Mouse (Mus musculus) stomach, postnatal 0 days (tissue): Measurements from ENCODE around the gene Mgarp. TPM values are rescaled to one million over a fixed set of nuclear protein-coding genes. Genes with fewer than 3 reads are reported as not detected.
A peak's percentile ranks its signal among the peaks of the same experiment; 100 is the strongest.

Experiments
- ATAC-seq: fragments of 200-750 bp; cut with Nextera tagmentation; 2 replicates; pipeline ENCODE4 v1.8.0; 2017; ENCODE audit not compliant: low FRiP score, low TSS enrichment
- DNase-seq: peaks from one replicate; pipeline ENCODE4 v3.0.0-alpha.2; 2016; ENCODE audit warnings: low spot score
- H3K27ac ChIP-seq: fragments of 300-500 bp; sonication (generic); replicated peaks from 2 replicates; pipeline ENCODE4 v1.5.1; 2014; ENCODE audit warnings: mild to moderate bottlenecking, control low read depth
- H3K27me3 ChIP-seq: fragments of 300-500 bp; sonication (generic); 2 replicates; pipeline ENCODE4 v1.6.1; 2014; ENCODE audit warnings: low read length; ENCODE audit not compliant: control insufficient read depth, insufficient read depth
- H3K36me3 ChIP-seq: fragments of 300-500 bp; sonication (generic); 2 replicates; pipeline ENCODE4 v1.6.1; 2014; ENCODE audit warnings: low read length, mixed read lengths; ENCODE audit not compliant: control insufficient read depth, insufficient read depth
- H3K4me1 ChIP-seq: fragments of 300-500 bp; sonication (generic); replicated peaks from 2 replicates; pipeline ENCODE4 v1.6.1; 2014; ENCODE audit warnings: antibody characterized with exemption; ENCODE audit not compliant: control insufficient read depth, insufficient read depth
- H3K4me2 ChIP-seq: fragments of 300-500 bp; sonication (generic); replicated peaks from 2 replicates; pipeline ENCODE4 v1.6.1; 2014; ENCODE audit warnings: low read depth, mild to moderate bottlenecking, control low read depth, moderate library complexity
- H3K4me3 ChIP-seq: fragments of 300-500 bp; sonication (generic); 2 replicates; pipeline ENCODE4 v1.5.1; 2014; ENCODE audit warnings: low read depth, low read length, control low read depth
- H3K9ac ChIP-seq: fragments of 300-500 bp; sonication (generic); 2 replicates; pipeline ENCODE4 v1.6.1; 2014; ENCODE audit warnings: mild to moderate bottlenecking, low read length, control low read depth, mixed read lengths
- H3K9me3 ChIP-seq: fragments of 300-500 bp; sonication (generic); 2 replicates; pipeline ENCODE4 v1.6.1; 2016; ENCODE audit warnings: low read length; ENCODE audit not compliant: control insufficient read depth
- CTCF ChIP-seq: IDR thresholded peaks from 2 replicates; pipeline ENCODE4 v1.5.1; 2016; ENCODE audit warnings: antibody characterized with exemption, low read depth, mild to moderate bottlenecking, moderate library complexity
- EP300 ChIP-seq: optimal IDR thresholded peaks from 2 replicates; pipeline ENCODE3; 2016; ENCODE audit warnings: antibody characterized with exemption
- WGBS: fragments of 180-500 bp; shearing (Covaris S2); extraction: QIAGEN DNeasy Blood & Tissue Kit; methylation state at CpG from one replicate; pipeline ENCODE4 v1.1.7; 2014; 5-methylcytosine and 5-hydroxymethylcytosine counted together
- polyA plus RNA-seq: library from polyadenylated mRNA; unstranded; fragments of >200 nt; fragmentation: Nextera tagmentation; extraction: Ambion mirVana; gene quantifications from 2 replicates; pipeline ENCODE4 v1.2.1, GENCODE M21; 2015

The Mgarp gene
- polyA plus RNA-seq, 1 experiment from 2014 or later = 0.73 TPM

DNA sequence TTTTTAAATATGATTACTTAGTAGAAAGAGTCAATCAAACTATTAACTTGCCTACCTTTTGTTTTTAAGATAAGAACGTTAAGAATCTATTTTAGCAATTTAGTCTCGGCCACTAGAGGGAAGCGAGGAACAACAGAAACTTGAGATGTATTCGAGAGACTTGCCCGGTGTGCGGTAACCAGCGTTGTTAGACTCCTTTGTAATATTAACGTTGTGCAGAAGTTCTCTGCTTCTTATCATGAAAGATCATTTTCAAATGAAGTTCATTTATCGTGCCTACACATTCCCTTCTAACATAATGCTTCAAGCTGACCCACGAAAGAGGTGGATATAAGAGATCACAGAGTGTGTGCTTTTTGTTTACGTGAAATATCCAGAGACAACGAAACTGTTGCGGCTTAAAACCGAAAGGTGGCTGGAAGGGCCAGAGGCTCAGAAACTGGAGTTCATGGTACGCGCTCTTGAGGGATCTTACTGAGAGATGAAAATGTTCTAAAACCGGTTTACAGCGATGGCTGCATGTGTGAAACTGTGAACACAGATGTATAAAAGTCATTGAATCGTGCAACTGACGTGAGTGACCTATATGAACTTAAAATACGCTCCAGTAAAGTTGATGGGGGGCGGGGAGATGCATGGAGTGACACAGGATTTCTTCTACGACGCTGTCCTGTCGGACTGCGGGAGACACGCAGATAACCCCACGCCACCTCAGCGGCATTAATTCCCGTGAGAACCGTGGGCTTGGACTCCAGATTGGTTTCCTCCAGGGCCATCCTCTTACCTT, 18.5 kb downstream of the Mgarp start:
- ATAC-seq = peak; percentile 10; the same call in 1 of the 2 replicates
- no peak overlapping the region for H3K27ac ChIP-seq

DNA sequence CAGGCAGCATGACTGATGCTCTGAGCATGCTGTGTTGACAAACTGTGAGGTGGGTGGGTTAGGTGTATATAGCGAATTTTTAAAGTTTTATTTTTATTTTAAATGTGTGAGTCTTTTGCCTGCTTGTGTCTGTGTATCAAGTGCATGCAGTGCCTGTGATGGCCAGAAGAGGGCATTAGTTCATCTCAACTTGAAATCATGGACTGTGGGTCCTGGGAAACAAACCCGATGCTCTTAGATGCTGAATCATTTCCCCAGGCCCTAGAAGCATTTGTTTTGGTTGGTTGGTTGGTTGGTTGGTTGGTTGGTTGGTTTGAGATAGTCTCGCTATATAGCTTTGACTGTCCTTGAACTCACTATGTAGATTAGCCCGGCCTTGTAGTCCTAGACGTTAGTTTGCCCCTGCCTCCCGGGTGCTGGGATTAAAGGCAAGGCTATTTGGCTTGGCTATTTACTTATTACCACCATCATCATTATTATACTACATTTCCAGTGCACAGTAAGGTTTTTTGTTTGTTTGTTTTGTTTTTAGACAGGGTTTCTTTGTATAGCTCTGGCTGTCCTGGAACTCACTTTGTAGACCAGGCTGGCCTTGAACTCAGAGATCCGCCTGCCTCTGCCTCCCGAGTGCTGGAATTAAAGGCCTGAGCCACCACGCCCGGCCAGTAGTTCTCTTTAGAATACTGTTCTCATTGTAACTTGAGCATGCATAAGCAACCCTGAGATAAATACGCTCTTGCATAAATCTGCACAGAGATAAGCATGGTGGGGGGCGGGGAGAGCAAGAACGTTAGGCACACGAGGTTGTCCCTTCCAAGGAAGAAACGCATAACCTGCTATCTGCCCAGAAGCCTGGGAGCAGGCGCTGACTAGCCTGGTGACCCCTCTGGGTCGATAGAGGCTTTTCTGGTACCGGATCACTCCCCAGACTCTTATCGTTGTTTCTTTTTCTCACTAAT, 21.0 kb downstream of the Mgarp start:
- Histone ChIP-seq H3K9me3 (no peaks in the 10 kb centered on the region), H3K4me1 (no peaks in the 10 kb centered on the region), H3K4me2 (no peak overlapping the region), H3K27me3 (no peaks in the 10 kb centered on the region), H3K9ac (no peak overlapping the region), H3K27ac (no peak overlapping the region), H3K36me3 (no peaks in the 10 kb centered on the region), H3K4me3 (no peak overlapping the region)
- TF ChIP-seq CTCF = peak; percentile 78
- no peak for TF ChIP-seq EP300
- 77% methylated on average over 19 of the region's 19 CpGs for WGBS
- ATAC-seq (no peak), DNase-seq (peak; percentile 45)

More for the DNA sequence above, 18.5 kb downstream of the Mgarp start:
- H3K4me2 ChIP-seq = peak overlapping the region; percentile 58
- no peak for TF ChIP-seq EP300
- peak; percentile 78 for TF ChIP-seq CTCF
- no peaks in the 10 kb centered on the region for H3K9me3 ChIP-seq
- H3K27me3 ChIP-seq = no peaks in the 10 kb centered on the region
- peak overlapping the region; percentile 41 for H3K4me3 ChIP-seq
- H3K9ac ChIP-seq = peak overlapping the region; percentile 52; the same call in 1 of the 2 replicates
- no peaks in the 10 kb centered on the region for H3K36me3 ChIP-seq
- no peaks in the 10 kb centered on the region for H3K4me1 ChIP-seq
- DNase-seq = peak; percentile 34
- WGBS = 25% methylated on average over 31 of the region's 31 CpGs

GRCm38 (mm10) chr3:51373544-51373943, 23.0 kb downstream of the Mgarp start:
- no peaks in the 10 kb centered on the region for H3K36me3 ChIP-seq
- no peaks in the 10 kb centered on the region for H3K27me3 ChIP-seq
- WGBS = 57% methylated on average over 5 of the region's 5 CpGs
- H3K27ac ChIP-seq = no peak overlapping the region
- H3K4me1 ChIP-seq = no peaks in the 10 kb centered on the region
- no peak overlapping the region for H3K9ac ChIP-seq
- no peak for ATAC-seq
- peak; percentile 51 for TF ChIP-seq CTCF
- no peak for TF ChIP-seq EP300
- DNase-seq = no peak
- no peaks in the 10 kb centered on the region for H3K9me3 ChIP-seq
- no peak overlapping the region for H3K4me3 ChIP-seq
- no peak overlapping the region for H3K4me2 ChIP-seq

- no peak for ATAC-seq
- no peak for TF ChIP-seq EP300
- TF ChIP-seq CTCF = no peak
Observed at GRCm38 (mm10) chr3:51372883-51373282, 23.7 kb downstream of the Mgarp start.

GRCm38 (mm10) chr3:51371826-51372225, 24.7 kb downstream of the Mgarp start:
- Histone ChIP-seq H3K4me2 (no peak overlapping the region), H3K4me1 (no peaks in the 10 kb centered on the region), H3K36me3 (no peaks in the 10 kb centered on the region), H3K4me3 (no peak overlapping the region), H3K27ac (no peak overlapping the region), H3K9ac (no peak overlapping the region), H3K27me3 (no peaks in the 10 kb centered on the region), H3K9me3 (no peaks in the 10 kb centered on the region)
- DNase-seq (no peak), ATAC-seq (no peak)
- WGBS = 67% methylated on average over 2 of the region's 2 CpGs
- no peak for TF ChIP-seq CTCF
- no peak for TF ChIP-seq EP300

More at GRCm38 (mm10) chr3:51372883-51373282, 23.7 kb downstream of the Mgarp start:
- H3K27me3 ChIP-seq = no peaks in the 10 kb centered on the region
- no peaks in the 10 kb centered on the region for H3K4me1 ChIP-seq
- H3K4me2 ChIP-seq = no peak overlapping the region
- no peak overlapping the region for H3K9ac ChIP-seq
- no peak for DNase-seq
- no peak overlapping the region for H3K27ac ChIP-seq
- H3K9me3 ChIP-seq = no peaks in the 10 kb centered on the region
- WGBS = 40% methylated on average over 5 of the region's 5 CpGs
- no peak overlapping the region for H3K4me3 ChIP-seq
- H3K36me3 ChIP-seq = no peaks in the 10 kb centered on the region
